Mouse (Mus musculus) erythroid progenitor cell, adult 5-6 weeks (primary cell): Measurements from ENCODE around the gene Zbtb20. TPM values are rescaled to one million over a fixed set of nuclear protein-coding genes. Genes with fewer than 3 reads are reported as not detected.

Experiments
- ATAC-seq: replicated peaks from 2 replicates; pipeline ENCODE4 v1.8.0; 2016; ENCODE audit warnings: moderate number of reproducible peaks, mild to moderate bottlenecking, moderate TSS enrichment, inconsistent platforms; ENCODE audit not compliant: poor library complexity, low FRiP score, severe bottlenecking
- total RNA-seq, 2 experiments: library from RNA; stranded (forward) in 1 of 2; stranded (reverse) in 1 of 2; fragments of 150-400 nt in 1 of 2; fragments of 186-747, 209-891 nt in 1 of 2; gene quantifications; 2 replicates each; pipeline versions ENCODE4 v1.2.3 to v1.2.4; 2015 to 2017; ENCODE audit warnings: low replicate concordance in 2 of 2

The Zbtb20 gene
- total RNA-seq, 2 experiments from 2014 or later: 10.5 to 25.9 TPM

DNA sequence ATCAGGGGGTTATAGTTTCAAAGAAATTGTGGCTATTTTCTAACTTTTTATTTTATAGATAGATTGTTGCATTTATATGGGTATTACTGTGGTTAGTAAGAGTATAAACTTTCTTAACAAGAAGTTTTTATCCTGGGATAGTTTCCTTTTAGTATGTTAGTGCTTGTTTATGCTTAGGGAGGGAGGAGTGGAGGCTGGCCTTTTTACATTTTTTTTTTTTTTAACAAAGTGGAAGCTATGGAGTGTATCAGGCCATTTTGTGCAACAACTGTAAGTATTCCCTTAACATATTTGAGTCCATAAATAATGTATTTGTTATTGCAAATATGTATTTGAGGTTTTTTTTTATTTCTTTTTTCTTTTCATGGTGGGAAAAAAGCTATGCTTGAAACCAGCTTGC is 32.7 kb downstream of the Zbtb20 start:
- no peak for ATAC-seq

DNA sequence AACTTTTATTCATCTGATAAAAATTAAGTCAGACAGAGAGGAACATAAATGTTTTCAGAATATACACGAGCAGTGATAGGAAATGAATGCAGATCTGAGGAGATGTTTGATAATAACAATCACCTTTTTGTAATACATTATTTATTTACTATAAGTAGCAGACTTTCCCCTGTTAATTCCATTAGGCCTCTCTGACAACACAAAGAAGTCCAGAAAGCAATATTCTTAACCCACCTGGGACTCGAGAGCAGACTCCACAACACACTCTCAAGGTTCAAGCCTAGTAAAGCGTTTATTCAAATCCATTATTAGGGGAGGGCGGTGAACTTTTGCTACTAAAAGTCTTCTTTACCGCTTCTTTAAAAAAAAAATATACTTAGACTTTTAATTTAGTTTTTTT is 33.2 kb downstream of the Zbtb20 start:
- ATAC-seq: no peak

DNA sequence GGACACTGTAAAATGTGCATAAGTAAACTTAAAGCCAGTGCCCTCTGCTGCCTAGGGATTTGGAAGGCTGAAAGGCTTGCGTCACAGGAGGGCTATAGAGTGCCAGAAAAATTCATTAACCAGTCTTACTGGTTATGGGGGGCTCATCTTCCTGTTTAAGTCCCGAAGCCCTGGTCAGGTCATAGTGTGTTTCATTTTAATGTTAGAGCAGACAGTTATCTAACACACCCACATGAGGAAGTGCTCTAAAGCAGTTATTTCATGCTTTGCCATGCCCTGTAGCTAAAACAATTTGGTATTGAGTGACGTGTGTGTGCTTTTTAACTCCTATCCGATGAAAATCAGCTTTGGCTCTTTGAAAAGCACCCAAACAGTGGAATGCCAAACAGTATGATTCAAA is 34.3 kb downstream of the Zbtb20 start:
- no peak for ATAC-seq

GRCm38 (mm10) chr16:42910716-42911115 is 35.0 kb downstream of the Zbtb20 start:
- no peak for ATAC-seq

DNA sequence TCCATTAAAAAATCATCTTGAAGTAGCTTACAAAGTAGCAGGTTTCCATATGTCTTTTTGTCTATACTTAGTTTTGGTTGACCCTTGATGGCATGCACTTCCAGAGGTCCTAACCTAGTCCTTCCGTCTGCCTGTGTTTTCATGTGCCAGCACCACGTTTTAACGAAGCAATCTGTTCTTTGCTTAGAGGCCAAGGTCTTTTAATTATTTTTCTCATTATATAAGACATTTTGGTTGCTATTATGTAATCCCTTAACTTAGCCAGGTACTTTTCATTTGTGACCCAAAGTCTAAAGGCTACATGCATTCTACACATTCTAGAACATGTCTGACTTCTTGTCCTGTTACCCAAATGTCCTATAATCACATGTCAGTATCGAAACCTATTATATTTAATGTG is 35.6 kb downstream of the Zbtb20 start:
- ATAC-seq: no peak

DNA sequence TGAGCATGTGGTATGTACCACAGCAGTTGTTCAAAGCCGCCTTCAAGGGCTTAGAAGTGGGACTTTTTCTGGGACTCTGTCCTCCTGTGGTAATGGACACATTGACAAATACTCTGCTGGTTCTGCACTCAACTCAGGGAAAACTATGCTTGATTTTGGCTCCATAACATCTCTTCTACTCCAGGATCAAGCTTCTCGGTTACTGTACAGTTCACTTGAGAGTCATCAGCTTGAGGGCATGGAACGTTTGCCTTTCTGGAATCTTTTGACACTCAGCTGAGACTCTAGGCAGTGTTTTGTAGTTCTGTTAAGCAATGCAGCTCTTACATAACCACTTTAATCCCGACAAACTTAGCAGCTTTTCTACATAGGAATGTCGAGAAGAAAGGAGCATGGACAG is 36.1 kb downstream of the Zbtb20 start:
- no peak for ATAC-seq

GRCm38 (mm10) chr16:42913291-42913690 is 37.6 kb downstream of the Zbtb20 start:
- ATAC-seq: no peak

- ATAC-seq: no peak
These were observed 38.9 kb downstream of the Zbtb20 start for GRCm38 (mm10) chr16:42914457-42915085.

- ATAC-seq: no peak
These were observed 44.5 kb downstream of the Zbtb20 start for GRCm38 (mm10) chr16:42919992-42920760.

DNA sequence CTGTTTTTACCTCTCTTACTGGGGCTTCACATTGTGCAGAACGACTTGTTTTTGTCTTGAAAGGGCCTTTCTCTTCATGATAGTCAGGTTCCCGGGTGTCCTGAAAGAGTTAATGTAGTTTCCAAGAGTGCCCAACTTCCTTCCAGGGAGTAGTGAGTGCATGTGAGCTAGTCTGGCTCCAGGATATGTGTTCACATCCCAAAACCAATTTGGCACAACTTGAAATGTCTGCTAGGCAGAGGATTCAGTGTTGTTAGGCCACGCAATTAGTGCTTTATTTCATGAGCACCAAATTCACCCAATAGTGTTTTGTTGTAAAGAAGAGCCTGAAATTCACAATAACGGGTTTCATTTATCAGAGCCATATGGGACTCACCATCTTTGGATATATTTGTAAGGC is 45.8 kb downstream of the Zbtb20 start:
- ATAC-seq: no peak

DNA sequence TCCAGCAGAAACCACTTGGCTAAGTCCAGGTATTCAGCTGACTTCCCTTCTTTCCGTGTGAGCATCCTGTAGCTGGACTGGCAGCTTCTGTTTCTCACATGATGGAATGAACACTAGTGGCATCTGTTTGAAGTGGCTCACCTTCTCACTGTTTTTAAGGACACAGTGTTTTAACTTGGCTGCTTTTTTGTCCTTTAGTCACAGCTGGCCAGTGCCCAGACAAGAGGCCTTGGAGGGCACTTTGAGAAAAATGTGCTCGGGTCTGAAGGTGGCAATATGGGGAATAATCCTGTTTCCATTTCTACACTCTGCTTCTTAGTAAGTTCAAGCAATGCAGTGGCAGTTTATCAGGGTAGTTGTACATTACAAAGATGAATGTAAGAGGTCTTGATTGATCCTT is 62.5 kb downstream of the Zbtb20 start:
- ATAC-seq: no peak

DNA sequence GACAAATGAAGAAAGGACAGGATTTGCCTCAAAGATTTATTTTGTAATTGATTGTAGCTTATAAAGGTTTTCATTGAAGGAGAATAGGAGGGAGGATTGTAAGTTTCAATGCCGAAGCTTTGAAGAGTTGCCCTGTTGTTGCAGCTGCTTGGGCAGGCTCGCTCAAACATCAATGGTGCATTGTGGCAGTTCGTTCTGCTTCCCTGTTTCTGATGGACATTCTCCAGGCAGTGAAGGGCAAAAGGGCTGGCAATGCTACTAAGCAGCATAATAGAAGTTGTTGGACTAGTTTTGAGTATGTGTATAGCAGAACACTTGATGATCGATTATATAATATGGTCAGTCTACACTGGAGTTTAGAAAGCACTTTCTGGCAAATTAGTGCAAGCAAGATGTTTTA is 71.3 kb downstream of the Zbtb20 start:
- no peak for ATAC-seq

- ATAC-seq: 0 out of 2 replicates have a peak, but pooled peaks have one; percentile 63
These were observed 79.7 kb downstream of the Zbtb20 start for GRCm38 (mm10) chr16:42955401-42955800.

GRCm38 (mm10) chr16:42972872-42973271 is 97.2 kb downstream of the Zbtb20 start:
- ATAC-seq: no peak

DNA sequence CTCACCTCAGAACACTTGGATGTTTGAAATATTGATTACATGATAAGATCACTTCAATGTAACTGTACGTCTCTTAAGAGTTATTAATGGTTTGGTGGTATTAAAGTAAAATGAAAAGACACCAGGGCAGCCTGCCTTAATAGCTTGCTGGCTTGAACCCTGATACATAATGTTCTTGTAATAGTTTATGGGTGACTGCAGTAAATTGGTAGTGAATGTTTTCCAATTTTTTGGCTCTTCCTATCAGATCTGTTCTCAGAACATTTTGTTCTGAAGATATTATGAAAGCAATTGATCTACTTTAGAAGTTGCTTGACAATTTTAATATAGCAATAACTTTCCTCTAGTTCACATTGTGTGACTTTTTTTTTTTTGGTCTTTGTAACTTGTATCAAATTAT is 123.2 kb downstream of the Zbtb20 start:
- ATAC-seq: no peak

GRCm38 (mm10) chr16:43026351-43026750 is 150.7 kb downstream of the Zbtb20 start:
- ATAC-seq: no peak

DNA sequence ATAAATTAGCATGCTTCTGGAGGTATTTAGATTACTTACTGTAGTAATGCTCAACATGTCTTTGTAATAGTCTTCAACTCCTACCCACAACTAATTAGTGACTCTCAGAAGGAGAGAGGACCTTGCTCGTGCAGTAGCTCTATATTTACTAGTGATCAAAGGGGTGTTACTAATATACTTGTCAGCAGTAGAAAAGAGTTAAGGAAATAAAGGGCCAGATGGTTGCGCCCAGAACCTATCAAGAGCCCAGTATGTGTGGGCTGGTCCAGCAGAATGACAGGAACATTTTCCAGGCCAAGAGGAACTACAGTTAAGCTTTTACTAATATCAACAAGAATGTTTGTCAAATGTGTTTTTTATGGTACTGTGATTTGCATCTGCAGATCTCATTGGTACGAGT is 153.6 kb downstream of the Zbtb20 start:
- no peak for ATAC-seq

GRCm38 (mm10) chr16:43035709-43036108 is 160.0 kb downstream of the Zbtb20 start:
- no peak for ATAC-seq

- no peak for ATAC-seq
These were observed 160.8 kb downstream of the Zbtb20 start for GRCm38 (mm10) chr16:43036510-43036909.

GRCm38 (mm10) chr16:43037320-43037719 is 161.6 kb downstream of the Zbtb20 start:
- no peak for ATAC-seq

- ATAC-seq: no peak
These were observed 169.9 kb downstream of the Zbtb20 start for GRCm38 (mm10) chr16:43045611-43046010.

GRCm38 (mm10) chr16:43046686-43047085 is 171.0 kb downstream of the Zbtb20 start:
- no peak for ATAC-seq
